Mouse (Mus musculus) frontal cortex, postnatal 36 days (tissue): ENCODE data around the gene Msh4.
"Not testable (repeated sequence)": the region's sequence is repeated elsewhere in the genome, so short reads cannot be mapped to it uniquely, and the experiment has no call there.

Experiments
- DNase-seq, 2 experiments: peaks; one replicate each; pipeline ENCODE4 v3.0.0; 2022; ENCODE audit warnings: low spot score in 2 of 2

Gene Msh4

DNA sequence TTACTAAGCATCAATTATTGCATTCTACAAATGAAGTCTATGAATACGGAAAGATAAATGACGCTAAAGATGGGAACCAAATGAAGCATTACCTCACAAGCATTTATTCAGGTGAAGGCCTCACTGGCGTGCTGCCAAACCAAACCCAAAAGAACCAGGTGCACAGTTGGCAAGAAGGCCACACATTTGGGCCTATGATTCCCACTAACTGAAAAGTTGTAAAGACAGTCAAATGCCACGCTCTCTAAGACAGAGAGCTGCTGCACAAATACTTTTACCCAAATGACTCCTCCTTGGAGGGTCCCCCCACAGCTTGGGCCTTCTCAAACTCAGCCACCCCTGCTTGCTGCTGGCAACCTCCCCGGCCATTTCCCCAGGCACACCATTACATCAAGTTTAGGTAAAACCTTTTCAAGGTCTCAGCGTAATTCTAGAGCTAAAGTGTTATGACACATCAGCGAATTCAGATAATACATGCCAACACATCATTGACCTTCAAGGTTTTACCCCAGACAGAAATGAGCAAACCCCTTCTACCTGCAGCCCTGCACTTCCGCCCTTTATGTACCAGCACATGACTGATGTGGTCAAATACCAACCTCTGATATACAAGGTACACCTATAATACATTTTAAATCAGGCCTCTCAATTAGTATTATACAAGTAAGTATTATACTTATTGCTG lies 5.4 kb upstream of the Msh4 start:
- no peak for DNase-seq

DNA sequence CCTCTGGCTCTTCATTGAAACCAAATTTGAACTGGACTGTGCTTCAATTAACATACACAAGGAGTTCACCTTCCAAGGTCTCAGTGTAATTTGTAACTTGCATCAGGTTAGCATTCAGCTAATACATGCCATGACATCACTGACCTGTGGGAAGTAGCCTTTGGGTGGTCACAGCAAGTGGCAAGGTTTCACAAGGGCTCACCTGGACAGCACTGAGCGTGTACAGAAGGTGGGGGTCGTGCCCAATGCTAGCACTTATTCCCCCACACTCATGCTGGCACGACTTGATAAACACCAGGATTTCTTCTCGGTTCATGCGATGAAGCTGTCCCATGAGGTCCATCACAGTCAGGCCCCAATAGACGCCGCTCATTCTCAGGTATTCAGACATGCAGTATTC lies 4.6 kb upstream of the Msh4 start:
- DNase-seq, result no peak

DNA sequence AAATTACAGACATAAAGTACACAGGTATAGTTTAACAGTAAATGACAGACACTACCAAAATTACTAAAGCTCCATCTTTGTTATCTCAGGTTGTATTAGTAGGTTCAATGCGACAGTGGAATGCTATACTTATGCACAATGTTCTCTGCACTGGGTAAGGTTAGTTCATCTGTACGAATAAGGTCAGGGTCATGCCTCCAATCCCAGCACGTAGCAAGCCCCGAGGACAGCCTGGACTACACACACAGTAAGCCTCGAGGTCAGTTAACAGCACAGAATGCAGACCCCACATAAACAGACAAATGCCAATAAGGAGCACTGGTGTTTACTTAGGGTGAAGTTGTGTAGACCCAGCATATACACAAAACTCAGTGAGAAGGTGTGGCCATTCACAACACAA lies 3.0 kb upstream of the Msh4 start:
- no peak for DNase-seq

DNA sequence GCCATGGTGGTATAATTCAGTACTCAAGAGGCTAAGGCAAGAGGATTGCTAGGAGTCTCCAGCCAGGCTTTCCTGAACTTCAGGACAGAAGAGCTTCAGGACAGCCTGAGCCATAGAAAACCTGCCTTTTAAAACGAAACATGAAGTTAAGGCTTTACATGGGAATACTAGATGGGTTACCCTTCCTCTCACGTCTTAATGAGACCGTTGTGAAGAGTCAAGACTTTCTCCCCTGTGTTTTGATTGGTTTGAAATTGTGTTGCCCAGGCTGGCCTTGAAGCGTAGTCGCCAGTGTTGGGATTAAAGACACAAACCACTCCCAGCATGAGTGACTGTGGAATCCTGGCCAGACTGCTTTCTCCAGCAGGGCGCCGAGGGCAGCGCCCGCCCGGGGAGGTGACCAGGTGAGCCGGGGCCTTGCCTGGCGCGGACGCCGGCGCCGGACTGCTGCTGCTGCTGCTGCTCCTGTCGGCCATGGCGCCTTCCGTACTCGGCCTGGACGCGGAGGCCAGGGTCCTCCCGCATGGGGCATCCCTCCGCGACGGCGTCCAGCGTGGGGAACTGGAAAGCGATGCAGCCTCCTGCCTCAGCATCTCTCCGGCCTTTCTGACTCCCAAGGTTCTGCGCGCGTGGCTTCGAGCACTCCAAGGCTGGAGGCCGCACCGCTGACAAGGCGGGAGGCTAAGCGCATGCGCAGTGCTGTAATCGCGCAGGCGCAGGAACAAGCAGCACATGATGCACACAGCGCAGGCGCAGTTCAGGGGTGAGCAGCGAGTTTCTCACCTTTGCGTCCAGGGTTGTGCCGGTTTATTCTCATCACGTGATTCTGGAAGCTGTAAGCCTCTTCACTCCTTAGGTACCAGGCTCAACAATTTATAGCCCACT lies 445 bp downstream of the Msh4 start:
- DNase-seq, result no peak

DNA sequence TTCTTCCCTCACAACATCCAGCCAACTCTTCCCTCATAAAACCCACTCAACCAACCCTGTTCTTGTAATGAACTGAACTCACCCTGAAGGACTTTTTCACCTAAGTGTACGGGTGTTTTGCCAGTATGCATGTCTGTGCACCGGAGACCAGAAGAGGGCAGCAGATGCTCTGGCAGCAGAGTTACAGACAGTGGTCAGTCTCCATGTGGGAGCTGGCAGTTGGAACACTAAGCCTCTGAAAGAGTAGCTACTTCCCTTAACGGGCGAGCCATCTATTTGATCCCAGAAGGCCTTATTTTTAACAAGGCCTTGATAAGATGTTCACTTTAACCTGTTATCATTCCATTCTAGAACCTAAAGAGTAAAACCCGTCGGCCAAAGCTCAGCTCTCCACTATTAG lies 1.4 kb downstream of the Msh4 start:
- DNase-seq, result peak in 1 of 2 experiments; percentile 39

DNA sequence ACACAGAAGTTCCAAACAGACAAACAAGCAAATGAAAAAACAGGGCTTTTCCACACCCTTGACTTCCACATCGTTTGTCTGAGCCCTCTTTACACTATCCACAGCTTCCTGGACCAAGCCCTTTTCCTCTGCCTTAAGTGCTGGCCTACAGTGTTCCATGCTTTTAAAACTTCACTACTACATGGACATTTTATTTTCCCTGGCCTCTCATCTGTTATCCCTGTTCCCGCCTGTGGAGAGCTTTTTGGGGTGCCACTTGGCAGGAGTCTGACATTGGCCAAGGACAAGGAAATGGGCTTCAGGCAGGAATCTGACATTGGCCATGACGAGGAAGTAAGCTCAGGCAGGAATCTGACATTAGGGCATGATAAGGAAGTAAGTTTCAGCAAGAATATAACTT lies 3.3 kb downstream of the Msh4 start:
- no peak for DNase-seq

DNA sequence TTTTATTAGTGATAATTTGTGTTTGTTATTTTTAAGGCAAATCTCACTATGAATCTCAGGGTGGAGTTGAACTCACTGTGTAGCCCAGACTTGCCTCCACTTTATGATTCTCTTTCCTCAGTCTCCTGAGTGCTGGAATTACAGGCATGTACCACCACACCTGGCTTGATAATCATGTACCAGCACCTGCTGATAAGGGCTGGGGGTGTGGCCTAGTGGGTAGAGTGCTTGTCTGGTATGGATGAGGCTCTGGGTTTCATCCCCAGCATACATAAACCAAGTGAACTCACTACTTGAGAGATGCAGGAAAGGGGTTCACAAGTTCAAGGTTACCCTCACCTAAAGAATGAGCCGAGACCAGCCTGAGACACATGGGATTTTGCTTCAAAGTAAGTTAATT lies 4.0 kb downstream of the Msh4 start:
- no peak for DNase-seq

DNA sequence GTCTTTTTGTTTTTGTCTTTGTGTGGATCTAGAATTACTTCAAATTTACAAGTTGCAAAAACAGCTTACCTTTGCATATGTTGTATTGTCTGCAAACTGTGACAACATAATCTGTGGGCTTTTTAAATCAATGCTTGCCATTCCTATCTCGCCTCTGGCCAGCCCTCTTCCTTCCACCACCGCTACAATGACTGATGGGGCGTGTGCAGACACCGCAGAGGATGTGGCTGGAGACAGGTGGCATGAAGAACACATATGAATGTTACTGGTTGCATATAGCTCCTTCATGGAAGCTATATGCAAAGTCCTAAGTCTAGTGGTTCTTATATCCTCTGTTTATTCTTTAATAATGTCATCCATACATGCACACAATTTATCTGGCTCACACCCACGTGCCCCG lies 8.7 kb downstream of the Msh4 start:
- DNase-seq, result no peak

DNA sequence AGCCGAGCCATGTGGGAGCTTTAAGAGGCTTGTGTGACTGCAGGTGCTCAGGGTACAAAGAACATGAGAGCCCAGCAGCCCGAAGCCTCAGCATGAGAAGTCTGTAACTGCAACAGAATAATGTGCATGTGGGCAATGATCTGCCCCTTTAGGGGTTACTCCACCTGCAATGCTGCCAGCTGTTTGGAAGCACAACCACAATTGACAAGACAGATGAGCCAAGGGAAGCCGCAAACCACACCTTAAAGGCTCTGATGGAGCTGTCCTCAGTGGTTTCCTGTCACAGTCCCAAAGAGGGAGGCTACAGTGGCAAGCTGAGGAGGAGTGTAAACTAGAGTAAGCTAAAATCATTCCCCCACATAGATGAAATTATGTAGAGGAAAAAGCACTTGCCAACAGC lies 10.5 kb downstream of the Msh4 start:
- no peak for DNase-seq

DNA sequence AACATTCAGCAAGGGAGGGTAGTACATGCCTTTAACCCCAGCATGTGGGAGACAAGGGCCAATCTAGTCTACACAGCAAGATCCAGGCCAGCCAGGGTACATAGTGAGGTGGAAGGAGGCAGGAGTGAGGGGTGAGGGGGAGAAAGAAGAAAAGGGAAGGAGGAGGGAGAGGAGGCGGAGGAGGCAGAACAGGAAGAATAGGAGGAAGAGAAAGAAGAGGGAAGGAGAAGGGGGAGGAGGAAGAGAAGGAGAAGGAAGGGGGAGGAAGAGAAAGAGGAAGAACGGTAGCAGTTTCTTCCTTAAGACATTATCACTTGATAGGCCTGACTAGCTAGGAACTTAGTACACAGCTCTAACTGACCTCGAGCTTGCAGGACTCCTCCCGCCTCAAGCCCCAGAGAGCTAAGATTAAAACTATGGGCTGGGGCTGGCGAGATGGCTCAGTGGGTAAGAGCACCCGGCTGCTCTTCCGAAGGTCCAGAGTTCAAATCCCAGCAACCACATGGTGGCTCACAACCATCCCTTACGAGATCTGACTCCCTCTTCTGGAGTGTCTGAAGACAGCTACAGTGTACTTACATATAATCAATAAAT lies 16.7 kb downstream of the Msh4 start:
- DNase-seq, result no peak

DNA sequence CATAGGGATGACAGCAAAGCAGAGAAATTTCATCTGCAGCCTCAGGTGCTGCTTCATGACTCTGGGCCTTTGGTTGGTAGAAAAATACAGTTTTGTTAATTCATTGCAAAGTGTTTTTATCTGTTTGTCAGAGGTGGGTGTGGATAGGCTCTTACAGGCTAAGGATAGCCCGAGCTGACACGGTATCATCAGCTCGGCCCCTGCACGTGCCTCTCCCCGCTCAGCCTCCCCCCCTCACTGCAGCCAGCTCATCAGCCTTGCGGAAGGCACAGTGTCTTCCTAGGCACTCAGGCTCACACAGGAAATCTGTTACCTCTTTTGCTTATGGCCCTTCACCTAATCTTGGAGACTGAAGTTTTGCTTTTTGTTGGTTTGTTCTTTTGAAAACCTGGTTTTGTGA lies 17.8 kb downstream of the Msh4 start:
- no peak for DNase-seq

DNA sequence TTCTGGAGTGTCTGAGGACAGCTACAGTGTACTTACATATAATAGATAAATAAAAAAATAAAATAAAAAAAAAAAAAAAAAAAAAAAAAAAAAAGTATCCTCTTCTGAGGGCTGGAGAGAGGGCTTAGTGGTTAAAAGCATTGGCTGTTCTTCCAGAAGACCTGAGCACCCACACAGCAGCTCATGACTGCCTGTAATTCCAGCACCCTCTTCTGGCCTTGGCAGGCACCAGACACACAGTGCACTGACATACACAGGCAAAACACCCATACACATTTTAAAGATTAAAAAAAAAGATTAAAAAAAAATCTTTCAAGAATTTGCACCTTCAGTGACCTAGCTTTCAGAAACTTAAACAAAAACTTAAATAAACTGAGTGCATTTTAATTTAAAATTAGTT lies 19.6 kb downstream of the Msh4 start:
- DNase-seq, result no peak

DNA sequence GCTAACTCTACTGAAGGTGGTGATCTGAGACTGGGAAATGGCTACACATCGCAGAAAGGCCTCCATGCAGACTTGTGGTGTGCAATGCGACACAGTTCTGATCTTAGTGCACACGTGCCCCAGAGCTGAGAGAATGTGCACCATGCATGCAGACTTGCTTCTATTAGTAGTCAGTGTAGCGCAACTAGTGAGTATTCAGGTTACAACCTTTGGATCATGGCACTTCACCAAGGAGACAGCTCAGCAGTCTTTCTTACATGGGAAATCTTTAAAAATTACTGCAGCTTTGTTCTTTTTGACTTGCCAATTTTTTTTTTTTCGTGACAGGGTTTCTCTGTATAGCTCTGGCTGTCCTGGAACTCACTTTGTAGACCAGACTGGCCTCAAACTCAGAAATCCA lies 34.5 kb downstream of the Msh4 start:
- no peak for DNase-seq

DNA sequence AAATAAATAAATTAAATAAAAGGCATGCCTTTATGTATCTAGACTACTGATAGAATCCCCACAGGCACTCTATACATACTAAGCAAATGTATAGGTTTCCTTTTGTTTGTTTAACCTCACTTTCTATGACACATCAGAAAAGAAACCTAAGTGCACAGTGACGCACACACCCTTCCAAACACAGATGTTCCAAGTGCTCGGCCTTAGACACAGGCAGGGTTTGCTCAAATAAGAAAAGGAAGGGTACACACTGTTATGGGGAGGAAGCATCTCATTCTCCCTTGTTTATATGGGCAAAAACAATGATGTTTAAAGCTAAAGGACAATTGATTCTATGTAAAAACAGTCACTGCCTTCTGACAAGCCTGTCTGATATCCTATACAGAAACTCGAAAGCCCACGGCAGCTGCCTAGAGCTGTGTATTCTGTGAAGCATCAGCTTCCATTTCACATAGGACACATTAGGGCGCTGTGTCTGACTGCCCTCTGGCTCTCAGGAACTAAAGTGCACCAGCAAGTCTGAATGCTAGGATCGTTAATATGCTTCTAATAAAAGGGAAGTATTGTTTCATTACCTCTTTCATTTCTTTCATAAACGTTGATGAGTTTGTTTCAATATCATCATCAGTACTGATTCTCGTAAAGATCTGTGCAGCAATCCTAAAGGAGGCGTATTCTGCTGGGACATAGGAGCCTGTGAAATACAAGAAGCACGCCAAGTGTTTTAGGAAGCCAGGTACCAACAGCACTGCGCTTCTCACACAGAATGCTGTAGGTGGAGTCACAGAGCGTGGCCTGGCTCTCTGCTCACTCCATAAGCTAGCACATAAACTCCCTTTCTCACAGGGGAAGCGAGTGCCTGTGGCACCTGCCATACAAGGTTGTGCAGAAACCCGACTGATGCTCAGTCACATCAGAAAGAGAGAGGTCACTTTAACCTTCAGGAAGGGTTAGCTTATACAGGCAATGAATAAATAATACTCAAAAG lies 38.5 kb downstream of the Msh4 start:
- DNase-seq, result no peak

DNA sequence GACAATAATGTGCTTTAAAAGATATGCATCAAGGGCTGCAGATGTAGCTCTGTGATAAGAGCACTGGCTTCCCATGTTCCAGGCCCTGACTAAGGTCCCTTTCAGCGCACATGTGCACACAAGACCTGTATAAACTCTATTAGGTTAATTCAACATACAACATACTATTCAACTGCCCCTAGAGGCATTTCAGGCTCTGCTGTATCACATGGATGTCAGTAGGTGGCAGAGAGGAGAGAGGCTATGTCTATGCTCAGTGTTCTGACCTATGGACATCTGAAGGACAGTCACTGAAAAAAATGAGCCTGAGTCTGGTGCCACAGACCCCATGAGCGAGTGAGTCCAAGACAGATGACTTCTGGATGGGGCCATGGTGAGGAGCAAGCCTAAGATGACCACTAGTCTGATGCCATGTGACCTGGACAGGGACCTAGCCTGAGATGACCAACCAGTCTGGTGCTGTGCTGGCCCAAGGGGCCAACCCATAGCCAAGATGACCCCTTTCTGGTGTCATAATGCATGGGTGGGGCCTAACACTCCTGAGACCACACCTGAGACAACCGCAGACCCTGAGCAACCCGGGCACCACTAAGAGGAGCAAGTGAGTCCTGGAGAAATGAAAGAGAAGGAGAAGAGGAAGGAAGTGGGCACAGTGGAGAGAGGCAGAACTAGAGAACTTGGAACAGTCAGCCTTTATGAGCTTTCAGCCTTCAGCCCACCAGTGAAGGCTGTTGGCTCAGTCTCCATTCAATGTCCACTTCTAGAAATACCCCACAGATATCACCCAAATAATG lies 41.1 kb downstream of the Msh4 start:
- no peak for DNase-seq

DNA sequence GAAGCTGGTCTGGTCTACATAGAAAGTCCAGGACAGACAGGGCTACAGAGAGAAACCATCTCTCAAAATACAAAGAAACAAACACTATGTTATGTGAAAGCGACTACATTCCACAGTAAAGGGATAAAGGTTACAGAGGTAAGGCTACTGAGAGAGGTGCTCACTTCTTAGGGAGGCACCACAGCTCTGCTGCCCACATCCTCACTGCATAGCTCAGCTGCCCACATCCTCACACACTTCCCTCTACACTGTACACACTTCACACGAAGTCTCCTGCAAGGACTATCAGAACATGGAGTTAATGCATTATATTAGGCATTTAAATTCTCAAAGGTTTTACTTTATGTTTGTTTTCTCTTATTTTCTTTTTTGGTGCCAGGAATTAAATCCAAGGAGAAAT lies 42.1 kb downstream of the Msh4 start:
- DNase-seq, result no peak

DNA sequence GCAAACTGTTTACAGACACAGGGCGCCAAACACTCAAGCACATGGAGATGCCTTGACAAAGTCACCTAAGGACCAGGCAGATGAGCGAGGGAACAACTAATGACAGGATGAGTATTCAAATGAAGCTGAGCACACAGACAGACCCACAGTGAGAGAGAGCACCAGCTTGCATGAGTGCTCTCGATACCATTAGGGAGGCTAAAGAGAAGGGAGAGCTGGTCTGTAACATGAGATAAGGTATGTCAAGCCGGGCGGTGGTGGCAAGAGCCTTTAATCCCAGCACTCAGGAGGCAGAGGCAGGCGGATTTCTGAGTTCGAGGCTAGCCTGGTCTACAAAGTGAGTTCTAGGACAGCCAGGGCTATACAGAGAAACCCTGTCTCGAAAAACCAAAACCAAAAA lies 45.5 kb downstream of the Msh4 start:
- DNase-seq, result not testable (repeated sequence)

DNA sequence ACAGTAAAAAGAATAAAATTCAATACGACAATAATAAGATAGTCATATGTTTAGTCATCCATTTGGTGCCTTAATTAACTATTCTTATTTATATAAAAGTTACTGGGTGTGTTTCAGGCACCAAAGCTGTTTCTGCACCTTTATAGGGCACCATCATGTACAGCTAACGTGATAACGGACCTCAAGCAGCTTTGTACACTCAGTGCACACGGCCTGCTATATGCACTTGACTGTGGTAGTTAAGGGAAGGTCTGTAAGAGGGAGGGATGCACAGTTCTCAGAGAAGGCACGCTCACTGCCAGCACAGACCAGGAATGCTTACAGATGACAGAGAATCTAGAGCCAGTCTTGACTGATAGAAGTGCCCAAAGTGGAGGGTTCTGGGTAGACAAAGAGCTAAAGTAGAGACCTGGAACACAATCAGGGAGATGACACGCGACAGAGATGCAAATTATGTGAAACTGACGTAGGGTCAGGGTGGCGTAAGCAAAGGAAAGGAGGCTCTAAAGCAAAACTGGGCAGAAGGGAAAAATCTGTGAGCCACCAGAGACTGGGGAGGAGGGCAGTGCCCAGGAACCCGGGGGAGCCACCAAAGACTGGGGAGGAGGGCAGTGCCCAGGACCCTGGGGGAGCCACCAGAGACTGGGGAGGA lies 47.5 kb downstream of the Msh4 start:
- no peak for DNase-seq

DNA sequence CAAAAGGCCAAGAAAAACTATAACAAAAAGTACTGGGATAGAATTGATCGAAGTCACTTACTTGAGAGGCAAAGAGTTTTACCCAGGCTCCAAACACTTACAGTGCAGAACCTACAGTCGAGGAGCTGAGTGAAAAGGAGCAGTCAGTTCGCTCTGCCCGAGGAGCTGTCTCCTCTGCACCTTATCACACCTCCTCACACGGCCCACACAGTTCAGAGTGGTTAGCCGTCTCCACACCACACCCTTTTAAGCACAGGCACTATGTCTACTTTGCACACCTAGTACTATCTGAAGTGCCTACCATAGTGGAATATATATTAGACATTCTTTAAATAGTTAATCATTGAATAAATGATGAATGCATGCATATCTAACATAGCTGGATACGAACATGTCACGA lies 53.7 kb downstream of the Msh4 start:
- DNase-seq, result no peak

DNA sequence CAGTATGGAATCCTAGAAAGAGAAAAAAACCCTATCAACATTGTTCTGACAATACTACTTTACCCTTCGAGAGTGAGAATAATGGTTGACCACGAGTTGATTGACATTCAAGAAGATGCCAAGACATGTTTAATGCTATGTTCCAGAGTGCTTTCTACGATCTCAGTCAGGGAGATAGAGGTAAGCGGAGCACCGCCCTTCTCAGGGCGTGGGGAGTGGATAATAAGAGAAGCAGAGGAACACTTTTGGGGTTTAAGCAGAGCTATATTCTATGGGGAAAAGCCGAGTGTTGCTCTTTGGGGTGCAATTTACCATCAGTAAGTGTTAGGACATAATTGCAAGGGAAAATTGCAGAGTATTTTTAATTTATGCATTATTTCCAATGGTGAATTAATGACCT lies 55.2 kb downstream of the Msh4 start:
- no peak for DNase-seq
